Mouse (Mus musculus): ENCODE measurements around the gene AC140267.1. TPM values are rescaled to one million over a fixed set of nuclear protein-coding genes. Genes with fewer than 3 reads are reported as not detected.

The AC140267.1 gene
- total RNA-seq (2015) (1.6 and 8.0 TPM in 2 replicates), total RNA-seq (2017) (not detected in 2 replicates)

DNA sequence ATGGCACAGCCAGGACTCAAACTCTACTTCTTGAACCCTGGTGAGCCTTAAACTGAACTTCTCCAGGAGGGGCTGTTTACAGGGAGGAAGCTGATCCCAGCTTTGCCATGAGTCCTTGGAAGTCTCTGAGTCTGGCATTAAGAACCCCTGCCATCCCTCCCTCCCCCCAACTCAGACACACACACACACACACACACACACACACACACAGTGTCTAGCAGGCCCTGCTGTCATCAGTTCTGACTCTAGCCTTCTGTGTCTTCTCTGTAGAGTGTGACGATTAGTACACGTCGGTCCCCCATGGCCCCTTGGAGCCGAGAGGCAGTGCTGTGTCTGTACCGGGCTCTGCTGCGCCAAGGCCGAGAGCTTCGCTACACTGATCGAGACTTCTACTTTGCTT lies at the start of gene AC140267.1:
Gene AC140267.1 (plus strand): TSS at position 301 of the 400 bp plus-strand sequence.
- ATAC-seq (replicated peaks; ENCODE audit: poor library complexity), result no peak

DNA sequence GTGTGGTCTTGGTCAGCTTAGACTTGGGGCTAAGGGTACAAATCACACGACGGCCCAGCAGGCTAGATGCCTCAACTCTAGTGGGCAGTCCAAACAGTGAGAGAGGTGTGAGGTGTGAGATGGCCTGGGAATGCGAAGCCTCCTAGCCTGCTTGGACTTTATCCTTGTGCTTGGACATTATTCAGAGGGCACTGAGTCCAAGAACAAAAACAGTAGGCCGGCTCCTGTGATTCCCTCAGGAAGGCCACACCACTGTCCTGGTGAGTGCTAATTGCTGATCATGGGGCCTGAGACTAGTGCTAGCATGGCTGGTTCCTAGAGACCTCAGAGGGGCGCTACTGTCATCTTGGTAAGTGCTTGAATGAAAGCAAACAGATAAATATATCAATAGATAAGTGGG lies 46.7 kb upstream of the AC140267.1 start:
- no peak for ATAC-seq (replicated peaks; ENCODE audit: poor library complexity)

DNA sequence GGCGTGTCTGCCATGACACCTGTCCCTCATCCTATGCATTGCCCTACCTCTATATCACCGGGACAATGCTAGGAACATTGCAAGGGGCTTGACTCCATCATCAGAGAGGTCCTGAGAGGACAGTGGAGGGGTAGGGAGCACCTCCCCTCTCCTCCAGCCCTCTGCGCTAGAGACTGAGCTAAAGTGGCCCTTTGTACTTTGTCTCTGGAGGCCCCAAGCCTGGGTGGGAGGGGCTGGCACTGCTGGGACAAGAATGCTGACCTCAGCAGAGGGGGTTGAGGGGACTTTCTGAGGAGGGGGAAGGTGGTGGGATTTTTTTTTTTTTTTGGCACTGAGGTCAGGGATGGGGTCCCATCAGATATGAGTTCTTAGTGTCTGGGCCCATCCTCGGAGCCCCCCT lies 45.6 kb upstream of the AC140267.1 start:
- no peak for ATAC-seq (replicated peaks; ENCODE audit: poor library complexity)

DNA sequence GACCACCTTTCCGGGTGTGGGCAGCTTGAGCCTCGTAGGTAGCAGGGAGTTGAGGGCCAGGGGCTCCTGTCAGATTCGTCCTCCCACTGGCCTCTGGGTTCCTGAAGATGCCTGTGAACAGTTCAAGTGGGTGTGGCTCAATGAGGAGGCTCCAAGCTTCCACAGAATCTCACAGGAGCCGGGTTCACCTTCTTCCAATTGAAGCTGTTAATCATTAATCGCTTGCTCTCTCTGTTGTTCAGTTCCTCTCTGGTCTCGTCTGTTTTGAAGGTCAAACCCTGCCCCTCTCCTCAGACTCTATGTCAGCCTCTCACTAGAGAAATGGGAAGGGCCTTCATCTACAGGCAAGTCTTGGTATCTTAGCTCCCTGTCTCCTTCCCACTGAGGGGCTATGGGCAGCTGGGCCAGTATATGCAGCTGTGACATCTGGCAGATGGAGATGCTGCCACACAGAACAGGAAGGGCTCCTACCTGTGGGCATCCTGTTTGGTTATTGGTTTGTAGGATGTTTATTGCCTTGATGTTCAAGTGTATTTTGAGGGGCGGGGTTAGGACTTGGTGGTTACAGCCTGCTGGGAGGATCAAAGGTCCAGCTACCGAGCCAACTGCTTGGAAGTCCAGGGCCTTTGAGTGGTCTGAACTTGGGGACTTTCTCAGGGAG lies 43.9 kb upstream of the AC140267.1 start:
- ATAC-seq (replicated peaks; ENCODE audit: poor library complexity), result no peak

DNA sequence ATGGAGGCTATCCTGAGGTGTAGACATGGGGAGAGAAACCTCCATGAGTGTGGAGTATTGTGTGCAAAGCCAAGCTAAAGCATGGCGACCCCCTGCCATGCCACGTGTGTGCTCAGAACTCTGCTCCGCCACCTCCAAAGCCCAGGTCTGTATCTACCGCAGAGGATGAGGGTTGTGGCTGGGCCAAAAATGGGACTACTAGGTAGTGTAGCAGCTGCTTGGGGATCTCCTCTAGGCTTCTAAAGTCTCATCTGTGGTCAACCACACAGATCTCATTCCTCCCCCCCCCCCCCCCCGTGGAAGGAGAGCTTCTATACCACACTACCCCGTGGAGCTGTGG lies 43.4 kb upstream of the AC140267.1 start:
- no peak for ATAC-seq (replicated peaks; ENCODE audit: poor library complexity)

DNA sequence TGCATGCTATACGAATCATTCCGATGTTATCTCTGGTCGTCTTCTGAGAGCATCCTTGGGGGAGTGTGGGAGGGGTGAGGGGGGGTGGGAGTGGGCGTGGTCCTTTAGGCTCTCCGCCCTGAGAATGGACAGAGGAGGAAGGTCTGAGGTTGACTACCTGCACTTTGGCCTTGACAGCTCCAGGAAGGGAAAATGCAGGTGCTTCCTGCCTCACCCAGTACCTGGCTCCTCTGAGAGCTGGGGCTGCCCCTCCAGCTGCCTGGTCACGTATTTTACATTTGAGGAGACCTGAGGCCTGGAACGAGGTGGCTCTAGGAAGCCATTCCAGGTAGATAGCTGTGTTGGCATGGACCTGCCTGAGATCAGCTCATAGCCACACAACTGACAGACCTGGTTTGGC lies 42.8 kb upstream of the AC140267.1 start:
- no peak for ATAC-seq (replicated peaks; ENCODE audit: poor library complexity)

DNA sequence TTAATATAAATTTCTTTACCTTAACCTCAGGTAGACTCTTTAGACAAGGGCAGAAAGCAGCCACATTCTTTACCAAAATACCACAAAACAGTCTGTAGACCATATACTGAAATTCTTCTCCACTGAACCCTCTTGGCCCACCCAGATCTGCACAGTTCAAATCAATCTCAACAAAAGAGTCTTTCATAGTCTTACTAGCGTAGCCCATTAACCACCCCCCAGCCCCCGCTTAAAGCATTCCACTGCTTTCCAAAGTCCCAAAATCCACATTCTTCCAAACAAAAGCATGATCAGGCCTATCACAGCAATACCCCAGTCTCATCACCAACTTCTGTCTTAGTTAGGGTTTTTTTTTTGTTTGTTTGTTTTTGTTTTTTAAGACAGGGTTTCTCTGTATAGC lies 36.1 kb upstream of the AC140267.1 start:
- no peak for ATAC-seq (replicated peaks; ENCODE audit: poor library complexity)

DNA sequence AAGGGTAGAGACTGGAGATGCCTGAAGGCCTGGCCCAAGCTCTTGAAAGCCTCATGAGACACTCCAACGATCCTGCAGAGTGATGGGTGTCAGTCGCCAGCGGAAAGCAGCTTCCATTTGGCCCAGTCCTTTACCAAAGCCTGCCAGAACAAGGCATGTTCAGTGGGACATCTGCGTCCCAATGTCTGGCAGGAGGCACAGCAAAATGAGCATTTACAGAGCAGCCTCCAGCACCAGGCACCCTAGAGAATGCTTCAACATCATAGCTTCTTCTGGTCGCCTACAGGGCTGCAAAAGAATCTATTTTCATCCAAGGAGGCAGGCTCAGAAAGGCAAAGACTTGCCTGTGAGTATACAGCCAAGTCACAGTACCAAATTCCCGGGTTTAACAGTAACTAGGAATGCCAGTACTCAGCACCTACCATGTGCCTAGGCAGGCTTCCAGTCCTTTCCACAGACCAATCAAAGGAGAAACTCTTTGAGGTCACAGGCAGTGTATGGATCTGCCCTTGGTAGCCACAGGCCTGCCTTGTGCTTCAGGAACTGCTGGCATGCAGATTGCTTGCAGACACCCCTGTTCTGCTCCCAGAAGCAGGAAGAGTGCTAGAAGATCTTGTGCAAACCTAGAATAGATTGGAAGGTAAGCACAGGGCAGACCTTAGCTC lies 33.4 kb upstream of the AC140267.1 start:
- no peak for ATAC-seq (replicated peaks; ENCODE audit: poor library complexity)

DNA sequence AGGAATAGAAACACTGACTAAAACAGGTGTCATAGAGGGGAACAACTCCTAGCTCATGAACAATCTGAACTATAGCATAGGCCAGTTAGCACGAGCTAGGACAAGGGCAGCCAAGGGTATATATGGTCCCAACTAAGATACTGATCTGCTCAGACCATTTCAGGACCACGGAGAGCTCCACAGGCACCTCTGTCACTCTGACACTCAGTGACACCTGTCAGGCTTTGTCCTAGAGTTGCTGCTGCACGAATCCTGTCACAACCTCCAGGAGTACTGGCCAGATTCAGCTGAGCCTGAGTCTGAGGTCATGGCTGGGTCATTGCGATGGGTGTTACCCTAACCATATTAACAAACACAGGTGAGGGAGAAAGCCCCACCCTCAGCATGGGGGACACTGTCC lies 32.2 kb upstream of the AC140267.1 start:
- peak; percentile 71 for ATAC-seq (replicated peaks; ENCODE audit: poor library complexity)

DNA sequence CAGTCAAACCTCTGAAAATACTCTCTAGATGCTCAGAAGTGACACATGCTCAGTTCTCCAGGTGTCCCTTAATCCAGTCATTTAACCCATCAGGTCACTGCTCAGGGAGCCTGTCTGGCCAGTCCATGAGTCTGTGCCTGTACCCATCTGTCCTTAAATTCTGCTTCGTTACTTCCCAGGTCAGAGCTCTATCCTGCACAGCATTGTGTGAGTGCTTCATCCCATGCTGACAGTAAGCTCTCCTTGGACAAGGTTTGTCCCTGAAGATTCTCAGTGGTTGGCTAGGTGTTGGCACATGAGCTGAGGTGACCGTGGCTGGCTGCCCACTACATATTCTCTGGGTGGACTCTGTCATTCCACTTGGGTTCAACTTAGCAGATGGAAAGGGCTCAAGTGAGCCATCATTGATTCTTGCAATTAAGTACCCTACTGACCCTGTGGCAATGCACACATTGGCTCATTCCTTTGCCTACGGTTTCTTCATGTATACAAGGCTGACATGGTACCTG lies 29.5 kb upstream of the AC140267.1 start:
- no peak for ATAC-seq (replicated peaks; ENCODE audit: poor library complexity)

DNA sequence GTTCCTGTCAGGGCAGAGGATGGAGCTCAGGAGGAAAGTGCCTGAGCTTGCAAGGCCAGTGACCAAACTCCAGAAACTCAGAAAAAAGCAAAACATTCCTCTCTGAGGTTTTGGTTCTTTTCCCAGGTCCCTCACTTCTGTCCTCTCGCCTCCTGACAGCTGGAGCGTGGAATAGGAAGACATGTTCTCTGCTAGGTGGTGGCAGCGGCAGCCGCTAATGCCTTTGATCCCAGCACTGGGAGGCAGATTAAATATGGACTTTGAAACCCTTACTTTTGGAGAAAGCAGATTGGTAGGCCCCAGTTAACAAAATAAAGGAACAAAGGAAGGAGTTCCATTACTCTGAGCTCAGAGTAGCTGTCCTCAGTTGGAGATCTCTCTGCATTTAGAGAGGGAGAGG lies 27.2 kb upstream of the AC140267.1 start:
- no peak for ATAC-seq (replicated peaks; ENCODE audit: poor library complexity)

DNA sequence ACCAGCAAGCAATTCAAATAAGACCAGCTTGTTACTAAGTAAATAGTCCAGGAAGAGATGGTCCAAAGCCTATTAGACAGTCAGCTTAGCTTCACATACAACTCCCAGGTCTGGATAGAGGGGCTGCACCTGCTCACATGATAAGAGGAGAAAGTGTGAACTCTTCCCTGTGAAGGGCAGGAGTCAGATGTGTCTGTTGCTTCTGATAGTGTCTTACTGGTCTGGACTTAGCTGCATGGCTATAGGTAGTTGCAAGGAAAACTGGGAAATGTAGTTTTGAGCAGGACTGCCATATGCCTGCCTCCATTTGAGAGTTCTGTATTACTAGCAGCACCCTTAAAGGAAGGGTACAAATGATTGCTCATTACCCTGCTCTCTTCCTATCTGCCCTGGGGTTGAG lies 21.9 kb upstream of the AC140267.1 start:
- no peak for ATAC-seq (replicated peaks; ENCODE audit: poor library complexity)

DNA sequence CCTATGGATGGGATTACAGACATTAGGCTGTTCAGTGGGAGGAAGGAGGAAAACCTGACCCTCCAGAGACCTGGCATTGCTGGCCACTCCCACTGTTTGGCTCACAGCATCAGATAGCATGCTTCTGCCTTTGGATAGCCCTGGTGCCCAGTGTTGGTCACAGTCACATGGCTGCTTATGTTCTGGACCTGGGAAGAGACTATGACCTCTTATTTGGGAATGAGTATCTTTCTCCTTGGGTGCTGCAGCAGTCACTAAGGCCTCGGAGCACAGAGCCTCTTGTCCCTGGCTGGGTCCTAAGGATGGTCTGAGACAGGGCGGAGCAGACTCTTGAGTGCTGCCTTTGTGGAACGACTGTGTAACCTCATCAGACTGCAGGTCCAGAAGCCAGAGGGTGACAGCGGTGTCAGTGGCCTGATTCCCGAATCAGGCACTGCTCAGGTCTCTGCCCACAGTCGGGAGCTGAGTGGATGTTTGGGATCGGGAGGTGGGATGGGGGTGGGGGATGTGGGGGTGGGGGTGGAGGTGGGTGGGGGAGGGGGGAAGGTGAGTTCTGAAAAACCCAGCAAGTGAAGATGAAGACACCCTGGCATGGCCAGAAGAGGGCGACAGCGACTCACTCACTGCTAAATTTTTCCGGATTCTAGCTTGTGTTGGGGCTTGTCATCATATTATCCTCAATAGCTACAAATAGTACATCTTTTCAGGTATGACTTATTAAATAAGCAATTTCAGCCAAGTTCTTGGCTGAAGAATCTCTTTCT lies 19.7 kb upstream of the AC140267.1 start:
- no peak for ATAC-seq (replicated peaks; ENCODE audit: poor library complexity)

DNA sequence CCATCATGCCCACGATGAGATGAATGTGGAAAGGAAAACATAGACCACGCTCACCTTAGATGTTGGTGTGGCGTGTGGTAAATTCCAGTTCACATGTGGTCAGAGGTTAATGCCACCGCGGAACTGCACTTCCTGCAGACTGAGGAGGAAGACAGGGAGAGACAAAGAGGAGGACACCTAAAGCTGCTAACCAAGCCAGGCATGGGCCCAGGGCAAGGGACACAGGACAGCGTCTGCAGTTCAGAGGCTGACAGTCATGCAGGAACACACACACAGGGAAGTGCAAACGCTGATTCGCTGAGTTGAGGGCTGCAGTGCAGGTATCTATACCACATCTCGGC lies 19.2 kb upstream of the AC140267.1 start:
- no peak for ATAC-seq (replicated peaks; ENCODE audit: poor library complexity)

DNA sequence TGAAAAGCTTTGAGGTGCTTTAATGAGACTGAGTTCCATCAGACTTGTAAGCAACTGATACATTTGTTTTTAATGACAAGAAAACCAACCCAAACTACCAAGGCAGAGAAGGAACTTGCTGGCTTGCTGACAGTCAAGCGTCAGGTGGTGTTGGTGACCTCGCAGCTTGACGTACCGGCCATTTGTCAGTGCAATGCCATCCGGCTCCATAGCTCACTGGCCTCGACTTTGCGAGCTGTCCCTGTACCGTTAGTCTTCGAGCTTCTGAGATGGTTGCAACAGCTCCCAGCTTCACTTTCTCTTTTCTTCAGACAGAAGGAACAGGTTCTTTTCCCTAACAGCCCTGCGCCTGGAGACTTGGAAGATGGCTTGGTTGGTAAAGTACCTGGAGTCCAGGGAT lies 18.2 kb upstream of the AC140267.1 start:
- ATAC-seq (replicated peaks; ENCODE audit: poor library complexity), result no peak

DNA sequence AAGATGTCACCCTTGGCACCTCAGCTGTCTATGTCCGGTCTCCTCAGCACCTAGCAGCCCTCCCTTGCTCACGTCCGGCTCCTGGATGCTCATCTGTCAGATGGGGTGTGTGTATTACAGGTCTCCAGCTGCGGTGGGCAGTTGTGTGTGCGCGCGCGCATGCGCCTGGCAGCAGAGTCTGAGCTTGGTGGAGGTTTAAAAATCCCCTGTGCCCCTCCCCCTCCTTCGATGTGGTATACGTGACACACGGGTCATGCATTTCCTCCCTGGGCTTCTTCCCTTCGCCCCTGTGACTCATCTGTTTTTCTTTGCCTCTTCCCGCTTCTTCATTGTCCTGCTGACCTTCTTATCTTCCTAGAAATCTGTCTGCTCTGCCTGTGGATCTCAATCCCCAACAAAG lies 16.4 kb upstream of the AC140267.1 start:
- peak; percentile 64; the same call in 1 of the 2 replicates for ATAC-seq (replicated peaks; ENCODE audit: poor library complexity)

DNA sequence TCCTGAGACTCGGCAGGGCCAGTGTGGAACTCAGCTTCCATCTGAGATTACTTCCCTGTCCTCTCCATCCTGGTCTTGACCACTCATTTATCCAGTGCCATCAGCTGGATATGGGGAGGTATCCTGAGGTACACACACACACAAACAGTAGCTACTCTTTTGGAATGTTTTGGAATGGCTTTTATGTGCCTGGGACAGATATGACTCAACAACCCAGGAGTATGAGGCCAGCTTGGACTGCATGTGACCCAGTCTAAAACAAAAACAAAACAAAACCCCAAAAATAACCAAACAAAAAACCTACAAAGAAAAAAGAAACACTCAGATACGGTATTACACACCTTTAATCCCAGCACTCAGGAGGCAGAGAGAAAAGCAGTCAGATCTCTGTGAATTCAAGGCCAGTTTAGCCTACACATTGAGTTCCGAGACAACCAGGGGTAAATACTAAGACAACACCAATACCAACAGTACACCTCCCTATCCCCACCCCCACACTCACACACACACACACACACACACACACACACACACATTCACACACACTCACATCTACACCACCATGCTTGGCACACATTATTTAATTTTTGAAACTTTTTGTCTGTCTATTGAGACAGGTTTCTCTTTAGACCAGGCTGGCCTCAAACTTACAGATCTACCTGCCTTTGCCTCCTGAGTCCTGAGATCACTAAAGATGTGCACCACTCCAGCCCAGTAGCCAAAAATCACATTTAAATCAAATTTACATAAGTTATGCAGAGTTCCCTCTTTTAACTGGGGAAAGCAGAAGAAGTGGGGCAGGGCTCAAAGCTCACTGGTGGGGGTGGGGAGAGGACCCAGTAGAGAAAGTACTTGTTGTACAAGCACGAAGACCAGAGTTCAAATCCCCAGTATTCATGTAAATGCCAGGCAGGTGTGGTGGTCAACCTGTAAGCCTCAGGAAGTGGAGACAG lies 15.7 kb upstream of the AC140267.1 start:
- ATAC-seq (replicated peaks; ENCODE audit: poor library complexity), result no peak

DNA sequence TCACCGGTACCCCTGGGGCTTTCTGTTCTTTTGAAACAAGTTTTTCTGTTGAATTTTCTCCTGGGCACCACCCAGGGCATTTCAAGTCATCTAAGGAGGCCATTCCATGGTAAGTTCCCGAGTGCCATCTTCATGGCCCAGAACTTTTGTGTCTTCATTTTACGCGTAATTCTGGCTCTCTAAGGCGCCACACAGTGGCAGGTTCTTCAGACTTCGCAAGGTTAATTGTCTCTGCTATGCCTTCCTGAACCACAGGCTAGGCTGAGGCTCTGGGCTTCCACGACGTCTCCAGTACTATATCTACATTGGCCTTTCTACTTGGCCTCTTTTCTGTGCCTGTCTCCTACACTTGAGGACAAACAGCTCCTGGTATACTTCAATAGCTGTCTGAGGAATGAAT lies 14.6 kb upstream of the AC140267.1 start:
- ATAC-seq (replicated peaks; ENCODE audit: poor library complexity), result no peak

DNA sequence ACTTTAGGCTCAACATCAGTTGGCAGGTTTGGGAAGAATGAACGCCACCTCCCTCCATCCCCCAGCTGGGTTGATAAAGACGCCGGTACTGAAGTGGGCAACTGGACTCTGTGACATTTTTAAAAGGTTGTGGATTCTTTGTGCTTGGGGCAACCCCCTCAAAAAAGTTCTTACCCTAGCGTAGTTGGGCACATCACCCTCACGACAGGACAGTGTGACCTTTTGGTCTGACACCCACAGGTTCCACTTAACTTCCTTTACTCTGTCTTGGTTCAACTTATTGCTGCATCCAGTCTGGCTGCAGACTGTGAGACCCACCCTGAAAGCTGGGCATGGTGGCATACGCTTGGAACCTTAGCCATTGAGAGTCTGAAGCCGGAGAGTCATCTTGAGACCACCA lies 11.9 kb upstream of the AC140267.1 start:
- ATAC-seq (replicated peaks; ENCODE audit: poor library complexity), result no peak

DNA sequence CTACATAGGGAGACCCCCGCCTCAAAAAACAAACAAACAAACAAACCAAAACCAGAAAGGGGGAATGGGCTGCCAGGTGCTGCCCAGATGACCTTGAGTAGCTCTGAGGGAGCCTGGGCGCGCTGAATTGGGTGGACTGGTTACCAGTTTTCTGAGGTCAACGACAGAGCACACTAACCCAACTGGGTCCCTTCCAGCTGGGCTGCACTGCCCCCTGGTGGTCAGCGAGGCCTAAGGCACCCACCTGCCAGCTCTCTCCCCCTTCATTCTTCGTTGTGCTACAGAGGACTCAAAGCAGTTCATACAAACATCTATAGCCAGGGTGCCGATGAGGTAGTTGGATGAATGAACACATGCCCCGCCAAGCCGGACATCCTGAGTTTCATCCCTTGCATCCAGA lies 10.4 kb upstream of the AC140267.1 start:
- peak; percentile 96 for ATAC-seq (replicated peaks; ENCODE audit: poor library complexity)

DNA sequence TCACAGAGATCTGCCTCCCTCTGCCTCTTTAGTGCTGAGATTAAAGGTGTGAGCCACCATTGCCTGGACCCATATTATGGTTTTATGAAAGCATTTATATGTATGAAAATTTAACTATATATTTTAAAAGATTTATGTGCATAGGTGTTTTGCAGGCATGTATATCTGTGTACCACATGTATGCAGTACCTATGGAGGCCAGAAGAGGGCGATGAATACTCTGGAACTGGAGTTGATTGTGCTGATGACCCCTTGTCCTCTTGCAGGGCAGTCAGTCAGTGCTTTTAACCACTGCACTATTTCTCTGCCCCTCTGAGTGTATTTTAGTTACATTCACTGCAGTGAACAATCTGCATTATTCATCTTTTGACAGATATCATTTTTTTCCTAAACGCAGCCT lies 9.8 kb upstream of the AC140267.1 start:
- peak; percentile 86 for ATAC-seq (replicated peaks; ENCODE audit: poor library complexity)
